Mouse (Mus musculus): ENCODE data around the gene Gm19668. TPM values are rescaled to one million over a fixed set of nuclear protein-coding genes. Genes with fewer than 3 reads are reported as not detected.

Gene Gm19668
- not detected in 2 replicates for polyA plus RNA-seq (2014; fragmentation: Nextera tagmentation; extraction: Ambion mirVana)

- WGBS = 60% methylated on average over 8 of the region's 8 CpGs
- H3K9me3 ChIP-seq (ENCODE audit: control insufficient read depth, low read depth, low read length) = no peaks in the 10 kb centered on the region
- no peaks in the 10 kb centered on the region for H3K36me3 ChIP-seq (ENCODE audit: control insufficient read depth, insufficient read depth, low read length)
- no peaks in the 10 kb centered on the region for H3K4me1 ChIP-seq (ENCODE audit: control insufficient read depth, insufficient read depth, low read length)
- no peak within 1 kb of the TSS for H3K4me2 ChIP-seq (replicated peaks; ENCODE audit: low read depth, low read length)
- no peak within 1 kb of the TSS for H3K4me3 ChIP-seq (ENCODE audit: low read depth, low read length)
- no peaks in the 10 kb centered on the region for H3K27me3 ChIP-seq (ENCODE audit: control insufficient read depth, insufficient read depth, low read length)
- H3K27ac ChIP-seq (ENCODE audit: low read length) = no peak within 1 kb of the TSS
- H3K9ac ChIP-seq (replicated peaks; ENCODE audit: low read depth, low read length) = no peak within 1 kb of the TSS
- ATAC-seq (ENCODE audit: insufficient number of reproducible peaks, insufficient read depth, low FRiP score, low read depth) = no peak
These were observed at the start of gene Gm19668 for GRCm38 (mm10) chr10:77798921-77799508. TSS of gene Gm19668 (minus strand) at chr10:77799133.

GRCm38 (mm10) chr10:77847538-77847937 lies 48.6 kb upstream of the Gm19668 start:
- Histone ChIP-seq H3K27me3 (ENCODE audit: control insufficient read depth, insufficient read depth, low read length) (no peaks in the 10 kb centered on the region), H3K4me2 (replicated peaks; ENCODE audit: low read depth, low read length) (no peak overlapping the region), H3K27ac (ENCODE audit: low read length) (no peak overlapping the region), H3K9ac (replicated peaks; ENCODE audit: low read depth, low read length) (no peak overlapping the region), H3K4me1 (ENCODE audit: control insufficient read depth, insufficient read depth, low read length) (no peaks in the 10 kb centered on the region), H3K4me3 (ENCODE audit: low read depth, low read length) (no peak overlapping the region), H3K36me3 (ENCODE audit: control insufficient read depth, insufficient read depth, low read length) (no peaks in the 10 kb centered on the region), H3K9me3 (ENCODE audit: control insufficient read depth, low read depth, low read length) (peaks cover 6% of the 10 kb centered on the region; the same call in 1 of the 2 replicates)
- ATAC-seq (ENCODE audit: insufficient number of reproducible peaks, insufficient read depth, low FRiP score, low read depth) = no peak
- 85% methylated on average over 2 of the region's 2 CpGs for WGBS

GRCm38 (mm10) chr10:77846961-77847360 lies 48.0 kb upstream of the Gm19668 start:
- H3K4me2 ChIP-seq (replicated peaks; ENCODE audit: low read depth, low read length) = no peak overlapping the region
- ATAC-seq (ENCODE audit: insufficient number of reproducible peaks, insufficient read depth, low FRiP score, low read depth) = no peak

GRCm38 (mm10) chr10:77846503-77846902 lies 47.6 kb upstream of the Gm19668 start, which contains the start of gene Gm36176:
TSS of gene Gm36176 (plus strand) at chr10:77846803.
- ATAC-seq (ENCODE audit: insufficient number of reproducible peaks, insufficient read depth, low FRiP score, low read depth) = no peak
- WGBS = 61% methylated on average over 3 of the region's 3 CpGs
- no peak within 1 kb of the TSS for H3K9ac ChIP-seq (replicated peaks; ENCODE audit: low read depth, low read length)

More at GRCm38 (mm10) chr10:77846961-77847360, 48.0 kb upstream of the Gm19668 start:
- Histone ChIP-seq H3K36me3 (ENCODE audit: control insufficient read depth, insufficient read depth, low read length) (no peaks in the 10 kb centered on the region), H3K27ac (ENCODE audit: low read length) (no peak overlapping the region), H3K4me3 (ENCODE audit: low read depth, low read length) (no peak overlapping the region), H3K4me1 (ENCODE audit: control insufficient read depth, insufficient read depth, low read length) (no peaks in the 10 kb centered on the region), H3K27me3 (ENCODE audit: control insufficient read depth, insufficient read depth, low read length) (no peaks in the 10 kb centered on the region), H3K9ac (replicated peaks; ENCODE audit: low read depth, low read length) (no peak overlapping the region), H3K9me3 (ENCODE audit: control insufficient read depth, low read depth, low read length) (peaks cover 6% of the 10 kb centered on the region; the same call in 1 of the 2 replicates)
- 35% methylated on average over 2 of the region's 2 CpGs for WGBS

GRCm38 (mm10) chr10:77839006-77839405 lies 40.1 kb upstream of the Gm19668 start:
- Histone ChIP-seq H3K4me2 (replicated peaks; ENCODE audit: low read depth, low read length) (no peak overlapping the region), H3K4me1 (ENCODE audit: control insufficient read depth, insufficient read depth, low read length) (no peaks in the 10 kb centered on the region), H3K27me3 (ENCODE audit: control insufficient read depth, insufficient read depth, low read length) (no peaks in the 10 kb centered on the region), H3K4me3 (ENCODE audit: low read depth, low read length) (no peak overlapping the region), H3K27ac (ENCODE audit: low read length) (no peak overlapping the region), H3K36me3 (ENCODE audit: control insufficient read depth, insufficient read depth, low read length) (no peaks in the 10 kb centered on the region), H3K9ac (replicated peaks; ENCODE audit: low read depth, low read length) (no peak overlapping the region), H3K9me3 (ENCODE audit: control insufficient read depth, low read depth, low read length) (peaks cover 6% of the 10 kb centered on the region; the same call in 1 of the 2 replicates)
- no peak for ATAC-seq (ENCODE audit: insufficient number of reproducible peaks, insufficient read depth, low FRiP score, low read depth)
- 79% methylated on average over 6 of the region's 6 CpGs for WGBS

More at GRCm38 (mm10) chr10:77846503-77846902, 47.6 kb upstream of the Gm19668 start, which contains the start of gene Gm36176:
- H3K4me1 ChIP-seq (ENCODE audit: control insufficient read depth, insufficient read depth, low read length) = no peaks in the 10 kb centered on the region
- H3K4me3 ChIP-seq (ENCODE audit: low read depth, low read length) = no peak within 1 kb of the TSS
- no peak within 1 kb of the TSS for H3K27ac ChIP-seq (ENCODE audit: low read length)
- H3K4me2 ChIP-seq (replicated peaks; ENCODE audit: low read depth, low read length) = no peak within 1 kb of the TSS
- H3K9me3 ChIP-seq (ENCODE audit: control insufficient read depth, low read depth, low read length) = peaks cover 6% of the 10 kb centered on the region; the same call in 1 of the 2 replicates
- no peaks in the 10 kb centered on the region for H3K36me3 ChIP-seq (ENCODE audit: control insufficient read depth, insufficient read depth, low read length)
- H3K27me3 ChIP-seq (ENCODE audit: control insufficient read depth, insufficient read depth, low read length) = no peaks in the 10 kb centered on the region

- WGBS = 60% methylated on average over 9 of the region's 9 CpGs
- H3K27ac ChIP-seq (ENCODE audit: low read length) = no peak within 1 kb of the TSS
- H3K4me1 ChIP-seq (ENCODE audit: control insufficient read depth, insufficient read depth, low read length) = no peaks in the 10 kb centered on the region
- H3K27me3 ChIP-seq (ENCODE audit: control insufficient read depth, insufficient read depth, low read length) = no peaks in the 10 kb centered on the region
- H3K9ac ChIP-seq (replicated peaks; ENCODE audit: low read depth, low read length) = no peak within 1 kb of the TSS
- H3K4me2 ChIP-seq (replicated peaks; ENCODE audit: low read depth, low read length) = no peak within 1 kb of the TSS
- H3K36me3 ChIP-seq (ENCODE audit: control insufficient read depth, insufficient read depth, low read length) = no peaks in the 10 kb centered on the region
- no peak for ATAC-seq (ENCODE audit: insufficient number of reproducible peaks, insufficient read depth, low FRiP score, low read depth)
- no peak within 1 kb of the TSS for H3K4me3 ChIP-seq (ENCODE audit: low read depth, low read length)
- H3K9me3 ChIP-seq (ENCODE audit: control insufficient read depth, low read depth, low read length) = no peaks in the 10 kb centered on the region
These were observed 36.7 kb upstream of the Gm19668 start, which contains the start of gene Krtap10-10 for GRCm38 (mm10) chr10:77835647-77836046. TSS of gene Krtap10-10 (plus strand) at chr10:77835947.

- no peak within 1 kb of the TSS for H3K9ac ChIP-seq (replicated peaks; ENCODE audit: low read depth, low read length)
- H3K36me3 ChIP-seq (ENCODE audit: control insufficient read depth, insufficient read depth, low read length) = no peaks in the 10 kb centered on the region
- no peak within 1 kb of the TSS for H3K4me2 ChIP-seq (replicated peaks; ENCODE audit: low read depth, low read length)
- H3K4me1 ChIP-seq (ENCODE audit: control insufficient read depth, insufficient read depth, low read length) = no peaks in the 10 kb centered on the region
- H3K4me3 ChIP-seq (ENCODE audit: low read depth, low read length) = no peak within 1 kb of the TSS
- H3K27me3 ChIP-seq (ENCODE audit: control insufficient read depth, insufficient read depth, low read length) = no peaks in the 10 kb centered on the region
- ATAC-seq (ENCODE audit: insufficient number of reproducible peaks, insufficient read depth, low FRiP score, low read depth) = no peak
- 0 out of 2 replicates have a peak, but pooled peaks cover 2% of the 10 kb centered on the region for H3K9me3 ChIP-seq (ENCODE audit: control insufficient read depth, low read depth, low read length)
- H3K27ac ChIP-seq (ENCODE audit: low read length) = no peak within 1 kb of the TSS
- 69% methylated on average over 6 of the region's 6 CpGs for WGBS
These were observed 28.0 kb upstream of the Gm19668 start, which contains the start of gene Krtap10-4 for GRCm38 (mm10) chr10:77826951-77827350. TSS of gene Krtap10-4 (minus strand) at chr10:77827095.

- Histone ChIP-seq H3K4me3 (ENCODE audit: low read depth, low read length) (no peak overlapping the region), H3K27ac (ENCODE audit: low read length) (no peak overlapping the region), H3K9ac (replicated peaks; ENCODE audit: low read depth, low read length) (no peak overlapping the region), H3K27me3 (ENCODE audit: control insufficient read depth, insufficient read depth, low read length) (no peaks in the 10 kb centered on the region), H3K36me3 (ENCODE audit: control insufficient read depth, insufficient read depth, low read length) (no peaks in the 10 kb centered on the region), H3K4me1 (ENCODE audit: control insufficient read depth, insufficient read depth, low read length) (no peaks in the 10 kb centered on the region), H3K4me2 (replicated peaks; ENCODE audit: low read depth, low read length) (no peak overlapping the region), H3K9me3 (ENCODE audit: control insufficient read depth, low read depth, low read length) (0 out of 2 replicates have a peak, but pooled peaks cover 2% of the 10 kb centered on the region)
- ATAC-seq (ENCODE audit: insufficient number of reproducible peaks, insufficient read depth, low FRiP score, low read depth) = no peak
- WGBS = 27% methylated on average over 4 of the region's 4 CpGs
These were observed 20.3 kb upstream of the Gm19668 start for GRCm38 (mm10) chr10:77819203-77819602.

Data from stomach, embryonic 14.5 days (tissue).